Mouse (Mus musculus) limb, embryonic 14.5 days (tissue): ENCODE measurements at regions not wholly inside any gene's neighbourhood (a gene's known extent, or its start where the extent isn't known, plus 50 kb on each side); places are given as distances from the start of the nearest gene placed in this dataset.

Experiments used
- ATAC-seq: fragments of 200-750 bp; cut with Nextera tagmentation; 2 replicates; pipeline ENCODE4 v1.8.0; 2017; ENCODE audit warnings: low read depth, moderate number of reproducible peaks, moderate TSS enrichment; ENCODE audit not compliant: low FRiP score
- DNase-seq: peaks from one replicate; pipeline ENCODE4 v3.0.0-alpha.2; 2015; ENCODE audit warnings: low spot score
- H3K27ac ChIP-seq: fragments of 300-500 bp; sonication (generic); replicated peaks from 2 replicates; pipeline ENCODE4 v1.5.1; 2014; ENCODE audit warnings: low read depth, mild to moderate bottlenecking, low read length, moderate library complexity, mixed read lengths
- H3K27me3 ChIP-seq: fragments of 300-500 bp; sonication (generic); 2 replicates; pipeline ENCODE4 v1.6.1; 2014; ENCODE audit warnings: low read length, mixed read lengths; ENCODE audit not compliant: control insufficient read depth, insufficient read depth
- H3K36me3 ChIP-seq: fragments of 300-500 bp; sonication (generic); 2 replicates; pipeline ENCODE4 v1.6.1; 2014; ENCODE audit warnings: mild to moderate bottlenecking, low read length, moderate library complexity, mixed read lengths; ENCODE audit not compliant: control insufficient read depth, insufficient read depth
- H3K4me1 ChIP-seq: fragments of 300-500 bp; sonication (generic); 2 replicates; pipeline ENCODE4 v1.6.1; 2014; ENCODE audit warnings: antibody characterized with exemption, low read length, mixed read lengths; ENCODE audit not compliant: control insufficient read depth, insufficient read depth
- H3K4me2 ChIP-seq: fragments of 300-500 bp; sonication (generic); replicated peaks from 2 replicates; pipeline ENCODE4 v1.6.1; 2014; ENCODE audit warnings: low read depth, mild to moderate bottlenecking, low read length, moderate library complexity; ENCODE audit not compliant: severe bottlenecking
- H3K4me3 ChIP-seq: fragments of 300-500 bp; sonication (generic); replicated peaks from 2 replicates; pipeline ENCODE4 v1.5.1; 2014; ENCODE audit warnings: low read length
- H3K9ac ChIP-seq: fragments of 300-500 bp; sonication (generic); 2 replicates; pipeline ENCODE4 v1.6.1; 2014; ENCODE audit warnings: mild to moderate bottlenecking, low read depth, low read length, moderate library complexity; ENCODE audit not compliant: severe bottlenecking
- H3K9me3 ChIP-seq: fragments of 300-500 bp; sonication (generic); 2 replicates; pipeline ENCODE4 v1.6.1; 2016; ENCODE audit warnings: low read length; ENCODE audit not compliant: control insufficient read depth
- POLR2A ChIP-seq: fragments of 200-500 bp; IDR thresholded peaks from 2 replicates; pipeline ENCODE4 v1.8.0; 2012; ENCODE audit warnings: inconsistent platforms, mild to moderate bottlenecking, moderate library complexity, borderline replicate concordance; ENCODE audit not compliant: insufficient read depth, insufficient read length; ENCODE audit errors: extremely low read depth
- WGBS: fragments of 180-500 bp; shearing (Covaris S2); extraction: QIAGEN DNeasy Blood & Tissue Kit; methylation state at CpG from one replicate; pipeline ENCODE4 v1.1.7; 2014; 5-methylcytosine and 5-hydroxymethylcytosine counted together

- H3K9ac ChIP-seq, result no peak overlapping the region
- no peaks in the 10 kb centered on the region for H3K9me3 ChIP-seq
- H3K4me1 ChIP-seq, result peaks cover 11% of the 10 kb centered on the region
- no peak overlapping the region for H3K4me3 ChIP-seq
- no peaks in the 10 kb centered on the region for H3K27me3 ChIP-seq
- no peak overlapping the region for H3K27ac ChIP-seq
- no peak overlapping the region for H3K4me2 ChIP-seq
- peak; percentile 28 for DNase-seq
- WGBS, result 83% methylated on average over 9 of the region's 9 CpGs
- no peaks in the 10 kb centered on the region for H3K36me3 ChIP-seq
- ATAC-seq, result no peak
- TF ChIP-seq POLR2A, result no peak
Observed at GRCm38 (mm10) chr6:49989585-49990521, 120.2 kb upstream of the Mpp6 start.

- Histone ChIP-seq H3K27me3 (no peaks in the 10 kb centered on the region), H3K27ac (no peak overlapping the region), H3K36me3 (no peaks in the 10 kb centered on the region), H3K4me2 (no peak overlapping the region), H3K9me3 (no peaks in the 10 kb centered on the region), H3K4me3 (no peak overlapping the region), H3K4me1 (peaks cover 4% of the 10 kb centered on the region), H3K9ac (no peak overlapping the region)
- 58% methylated on average over 8 of the region's 8 CpGs for WGBS
- no peak for TF ChIP-seq POLR2A
- no peak for ATAC-seq
- DNase-seq, result no peak
Observed at GRCm38 (mm10) chr6:49990522-49990858, 119.6 kb upstream of the Mpp6 start.

GRCm38 (mm10) chr6:49999365-49999764 lies 110.7 kb upstream of the Mpp6 start:
- H3K27ac ChIP-seq, result no peak overlapping the region
- peak overlapping the region; percentile 7; the same call in 1 of the 2 replicates for H3K9ac ChIP-seq
- peak overlapping the region; percentile 30 for H3K4me2 ChIP-seq
- WGBS, result 60% methylated on average over 11 of the region's 11 CpGs
- H3K36me3 ChIP-seq, result no peaks in the 10 kb centered on the region
- no peaks in the 10 kb centered on the region for H3K9me3 ChIP-seq
- H3K27me3 ChIP-seq, result no peaks in the 10 kb centered on the region
- TF ChIP-seq POLR2A, result no peak
- ATAC-seq (no peak), DNase-seq (no peak)
- 0 out of 2 replicates have a peak overlapping the region, but pooled peaks have one; percentile 2 for H3K4me3 ChIP-seq
- peaks cover 6% of the 10 kb centered on the region for H3K4me1 ChIP-seq

GRCm38 (mm10) chr6:50008074-50008473 lies 102.0 kb upstream of the Mpp6 start:
- Histone ChIP-seq H3K9me3 (no peaks in the 10 kb centered on the region), H3K9ac (no peak overlapping the region), H3K27ac (no peak overlapping the region), H3K36me3 (no peaks in the 10 kb centered on the region), H3K4me1 (peaks cover 12% of the 10 kb centered on the region; the same call in 1 of the 2 replicates), H3K4me2 (no peak overlapping the region), H3K4me3 (no peak overlapping the region), H3K27me3 (no peaks in the 10 kb centered on the region)
- no peak for DNase-seq
- WGBS, result 42% methylated on average over 4 of the region's 4 CpGs
- ATAC-seq, result no peak
- no peak for TF ChIP-seq POLR2A

- DNase-seq (no peak), ATAC-seq (no peak)
- Histone ChIP-seq H3K27ac (peak overlapping the region; percentile 20; the same call in 1 of the 2 replicates), H3K9me3 (no peaks in the 10 kb centered on the region), H3K4me2 (no peak overlapping the region), H3K27me3 (no peaks in the 10 kb centered on the region), H3K4me3 (no peak overlapping the region), H3K9ac (no peak overlapping the region), H3K4me1 (0 out of 2 replicates have a peak, but pooled peaks cover 8% of the 10 kb centered on the region), H3K36me3 (no peaks in the 10 kb centered on the region)
- 17% methylated on average over 3 of the region's 3 CpGs for WGBS
- no peak for TF ChIP-seq POLR2A
Observed at GRCm38 (mm10) chr6:50008869-50009268, 101.2 kb upstream of the Mpp6 start.
